Mouse (Mus musculus) frontal cortex, adult (tissue): ENCODE data around the gene Med23.

ENCODE experiments used
- ATAC-seq: cut with Nextera tagmentation; 2 replicates; pipeline ENCODE4 v1.9.2; 2017; ENCODE audit warnings: mild to moderate bottlenecking, moderate library complexity, mixed read lengths; ENCODE audit not compliant: low TSS enrichment

Med23 gene

GRCm38 (mm10) chr10:24961112-24961511 lies 91.3 kb downstream of the Med23 start:
- peak; percentile 56 for ATAC-seq

- ATAC-seq = peak; percentile 78
Observed at GRCm38 (mm10) chr10:24961889-24962288, 92.1 kb downstream of the Med23 start.
